Mouse (Mus musculus): ENCODE measurements around the gene Gsdma2.

- no peak for TF ChIP-seq EP300 (IDR thresholded peaks at IDR 0.05; ENCODE audit: low read depth)
- no peak for TF ChIP-seq CTCF (IDR thresholded peaks at IDR 0.05; ENCODE audit: low read depth)
Measured at GRCm38 (mm10) chr11:98644757-98645156, 1.8 kb upstream of the Gsdma2 start.
